Mouse (Mus musculus): ENCODE measurements around the gene Prrt4. TPM values are rescaled to one million over a fixed set of nuclear protein-coding genes. Genes with fewer than 3 reads are reported as not detected.

The Prrt4 gene
- polyA plus RNA-seq, 1 experiment from 2014 or later: 1.5 TPM

DNA sequence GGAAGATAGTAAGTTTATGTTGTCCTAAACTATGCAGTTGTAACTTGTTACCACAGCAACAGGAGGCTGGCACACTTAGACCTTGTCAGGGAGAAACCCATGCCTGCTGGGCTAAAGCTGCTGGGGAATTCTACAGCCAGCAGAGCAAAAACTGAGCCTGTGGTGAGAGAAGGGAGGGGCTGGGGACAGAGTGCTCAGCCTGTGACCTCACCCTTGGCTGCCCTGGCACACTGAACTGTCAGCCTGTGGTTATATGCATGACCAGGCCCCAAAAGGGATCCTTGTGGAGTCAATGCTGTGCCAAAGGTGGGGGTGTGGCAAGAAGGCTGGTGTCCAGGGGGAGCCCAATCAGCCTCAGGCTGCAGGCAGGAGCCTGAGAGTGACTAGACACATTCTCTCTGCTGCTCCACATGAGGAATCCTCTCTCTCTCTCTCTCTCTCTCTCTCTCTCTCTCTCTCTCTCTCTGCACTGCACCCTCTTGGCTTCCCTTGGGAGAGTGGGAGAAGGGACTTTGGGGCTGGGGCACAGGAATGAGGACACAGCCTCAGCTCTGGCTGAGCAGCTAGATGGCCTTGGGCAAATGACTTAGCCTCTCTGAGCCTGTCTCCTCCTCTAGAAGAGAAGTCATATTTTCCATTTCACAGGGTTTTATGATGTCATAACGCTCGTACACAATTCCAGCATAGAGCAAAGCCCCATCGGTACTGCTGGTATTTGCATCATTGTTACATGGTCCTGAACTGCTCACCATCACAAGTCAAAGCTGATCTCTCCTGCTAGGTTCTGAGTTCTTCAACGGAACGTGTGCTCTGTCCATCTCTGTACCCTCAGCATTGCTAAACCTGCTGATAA lies 16.7 kb upstream of the Prrt4 start:
- H3K4me2 ChIP-seq: no peak overlapping the region
- peaks cover 4% of the 10 kb centered on the region; the same call in 1 of the 2 replicates for H3K36me3 ChIP-seq (ENCODE audit: poor library complexity, severe bottlenecking)
- peaks cover 12% of the 10 kb centered on the region for H3K4me1 ChIP-seq
- no peak for ATAC-seq
- H3K9ac ChIP-seq: no peak overlapping the region
- H3K9me3 ChIP-seq (replicated peaks): no peaks in the 10 kb centered on the region
- WGBS: 76% methylated on average over 5 of the region's 5 CpGs
- H3K27ac ChIP-seq: no peak overlapping the region
- no peak overlapping the region for H3K4me3 ChIP-seq
- peaks cover 19% of the 10 kb centered on the region; the same call in 1 of the 2 replicates for H3K27me3 ChIP-seq

DNA sequence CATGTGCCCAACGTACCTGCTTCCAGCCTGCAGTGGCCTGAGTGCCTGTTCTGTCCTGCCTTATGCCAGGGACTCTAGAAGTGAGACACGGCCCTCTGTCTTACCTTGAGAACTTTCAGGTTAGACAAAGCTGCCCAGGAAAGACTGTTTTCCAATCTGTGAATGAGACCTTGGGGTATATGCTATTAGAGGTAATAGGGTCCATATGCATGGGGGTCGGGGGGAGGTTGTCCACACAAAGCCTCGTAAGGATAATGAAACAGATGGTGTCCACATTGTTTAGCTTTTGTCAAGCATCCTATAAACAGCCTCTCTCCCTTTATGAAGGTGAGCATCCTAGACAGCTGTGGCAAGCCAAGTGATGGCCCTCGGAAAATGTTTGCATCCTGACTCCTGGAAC lies 15.8 kb upstream of the Prrt4 start:
- Histone ChIP-seq H3K4me3 (no peak overlapping the region), H3K9ac (no peak overlapping the region), H3K27ac (no peak overlapping the region), H3K36me3 (ENCODE audit: poor library complexity, severe bottlenecking) (no peaks in the 10 kb centered on the region), H3K4me2 (no peak overlapping the region), H3K27me3 (peaks cover 19% of the 10 kb centered on the region; the same call in 1 of the 2 replicates), H3K9me3 (replicated peaks) (no peaks in the 10 kb centered on the region), H3K4me1 (peaks cover 12% of the 10 kb centered on the region)
- 82% methylated on average over 5 of the region's 5 CpGs for WGBS
- ATAC-seq: no peak

DNA sequence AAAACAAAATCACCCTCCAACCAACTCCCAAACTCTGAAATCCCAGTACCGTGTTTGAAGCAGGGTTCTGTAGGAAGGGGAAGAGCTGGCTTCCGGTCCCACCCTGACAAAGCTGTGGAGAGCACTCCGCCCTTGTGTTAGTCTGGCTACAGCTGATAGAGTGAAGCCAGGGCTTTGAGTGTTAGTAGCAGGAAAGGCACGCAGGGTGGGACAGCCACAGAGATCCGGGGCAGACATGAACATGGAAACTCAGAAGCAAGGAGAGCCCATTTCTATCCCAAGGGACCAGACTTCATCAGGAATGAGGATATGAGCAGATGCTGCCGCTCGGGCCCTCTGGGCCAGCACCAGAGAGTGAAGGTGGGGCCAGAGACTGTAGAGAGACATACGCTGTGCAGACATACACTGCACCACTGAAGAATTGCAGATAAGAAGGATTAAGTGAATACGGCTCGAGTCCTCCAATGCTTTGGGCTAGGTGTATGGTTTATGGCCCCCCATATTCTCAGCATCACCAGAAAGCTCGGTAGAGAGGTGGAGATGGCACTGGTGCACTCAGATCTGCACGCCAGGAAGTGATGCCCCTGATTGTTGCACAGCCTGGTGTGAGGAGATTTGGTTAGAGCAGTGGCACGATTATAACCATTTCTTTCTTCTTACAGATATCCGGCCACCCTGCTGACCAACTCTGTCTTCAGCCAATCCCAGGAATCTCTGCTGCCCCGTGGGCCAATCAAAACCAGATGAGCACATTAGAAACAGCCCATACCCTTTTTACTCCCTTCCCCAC lies 14.8 kb upstream of the Prrt4 start:
- no peak overlapping the region for H3K4me2 ChIP-seq
- H3K36me3 ChIP-seq (ENCODE audit: poor library complexity, severe bottlenecking): no peaks in the 10 kb centered on the region
- no peaks in the 10 kb centered on the region for H3K9me3 ChIP-seq (replicated peaks)
- ATAC-seq: no peak
- H3K4me3 ChIP-seq: no peak overlapping the region
- 83% methylated on average over 15 of the region's 15 CpGs for WGBS
- no peak overlapping the region for H3K9ac ChIP-seq
- H3K4me1 ChIP-seq: peaks cover 11% of the 10 kb centered on the region
- no peak overlapping the region for H3K27ac ChIP-seq
- H3K27me3 ChIP-seq: peaks cover 20% of the 10 kb centered on the region; the same call in 1 of the 2 replicates

DNA sequence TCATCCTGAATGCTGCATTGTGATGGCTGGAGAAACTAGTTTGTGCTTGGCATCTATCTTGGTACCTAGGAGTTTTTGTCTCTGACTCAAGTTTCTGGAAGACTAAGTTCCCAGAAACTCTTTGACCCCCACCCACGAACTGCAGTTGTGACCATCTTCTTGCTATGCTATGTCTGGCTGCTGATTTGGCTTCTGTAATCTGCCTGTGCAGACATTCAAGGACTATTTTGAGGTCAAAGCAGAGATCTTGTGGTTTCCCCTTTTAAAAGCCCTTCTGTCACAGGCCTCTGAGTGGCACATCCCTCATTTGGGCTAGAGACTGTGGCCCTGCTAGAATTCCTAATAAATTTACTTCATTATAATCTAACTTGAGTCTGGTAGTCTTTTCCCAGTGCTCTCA lies 8.6 kb upstream of the Prrt4 start:
- Histone ChIP-seq H3K27me3 (0 out of 2 replicates have a peak, but pooled peaks cover 5% of the 10 kb centered on the region), H3K4me1 (no peaks in the 10 kb centered on the region), H3K27ac (no peak overlapping the region), H3K9me3 (replicated peaks) (no peaks in the 10 kb centered on the region), H3K36me3 (ENCODE audit: poor library complexity, severe bottlenecking) (no peaks in the 10 kb centered on the region), H3K9ac (no peak overlapping the region), H3K4me2 (no peak overlapping the region), H3K4me3 (no peak overlapping the region)
- WGBS: 71% methylated on average over 1 of the region's 1 CpGs
- ATAC-seq: no peak

DNA sequence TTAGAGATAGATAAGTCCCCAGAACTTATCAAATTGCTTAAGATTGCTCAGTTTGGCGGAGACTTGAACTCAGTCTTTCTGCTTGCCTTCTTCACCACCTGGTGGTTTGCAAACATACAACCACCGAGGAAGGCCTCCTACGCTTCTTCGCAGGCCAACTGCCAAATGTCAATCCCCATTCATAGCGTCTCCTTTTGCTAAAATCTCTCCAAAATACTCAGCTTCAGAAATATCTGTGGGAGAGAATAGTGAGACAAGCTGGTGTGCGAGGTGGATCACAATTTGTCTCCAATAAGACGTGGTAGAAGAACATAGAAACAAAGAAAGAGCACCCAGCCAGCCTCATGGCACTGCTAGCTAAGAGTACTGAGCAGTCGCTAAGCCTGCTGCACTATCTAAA lies 459 bp upstream of the Prrt4 start:
- Histone ChIP-seq H3K27me3 (peaks cover 40% of the 10 kb centered on the region), H3K9me3 (replicated peaks) (no peaks in the 10 kb centered on the region), H3K36me3 (ENCODE audit: poor library complexity, severe bottlenecking) (no peaks in the 10 kb centered on the region), H3K9ac (peak overlapping the region; percentile 74; the same call in 1 of the 2 replicates), H3K27ac (peak overlapping the region; percentile 82), H3K4me3 (peak overlapping the region; percentile 61), H3K4me1 (peaks cover 11% of the 10 kb centered on the region), H3K4me2 (peak overlapping the region; percentile 84)
- no peak for ATAC-seq
- WGBS: 51% methylated on average over 8 of the region's 8 CpGs

DNA sequence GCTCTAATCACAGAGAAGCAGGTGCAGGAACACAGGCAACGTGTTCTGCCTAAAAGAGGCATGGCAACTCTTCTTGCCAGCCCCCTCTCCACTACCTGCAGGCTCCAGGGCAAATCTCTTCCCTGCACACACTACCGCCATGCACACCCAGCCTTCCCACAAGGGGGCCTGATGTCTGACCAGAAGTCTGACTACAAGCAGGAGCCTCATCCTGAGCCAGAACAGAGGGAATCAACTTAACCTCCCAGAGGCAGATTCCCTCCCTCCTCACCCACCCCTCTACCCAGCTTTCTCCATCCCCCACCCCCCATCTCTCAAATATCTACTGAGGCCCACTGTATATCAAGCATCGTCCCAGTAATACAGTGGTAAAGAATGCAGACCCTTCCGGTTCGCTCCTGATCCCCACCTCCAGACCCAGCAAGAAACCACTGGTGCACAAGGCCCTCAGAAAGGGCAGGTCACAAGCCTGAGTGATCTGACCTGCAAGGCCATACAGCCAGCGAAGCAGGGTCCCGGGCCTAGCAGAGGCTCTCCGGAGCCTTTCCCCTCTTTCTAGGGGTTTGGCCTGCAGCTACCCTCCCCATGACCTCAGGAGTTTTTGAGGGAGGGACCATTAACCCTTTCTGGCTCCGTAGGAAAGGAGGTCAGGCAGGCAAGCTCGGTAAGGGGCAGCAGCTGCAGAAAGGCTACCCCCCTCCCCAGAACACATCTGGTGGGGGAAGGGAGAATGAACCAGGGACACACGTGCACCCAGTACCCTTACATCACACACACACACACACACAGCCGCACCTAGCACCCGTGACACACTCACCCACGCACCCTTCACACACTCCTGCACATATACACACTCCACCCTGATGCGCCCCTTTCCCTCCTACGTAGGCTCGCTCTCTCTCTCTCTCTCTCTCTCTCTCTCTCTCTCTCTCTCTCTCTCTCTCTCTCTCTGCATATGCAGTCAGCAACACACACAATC lies 1.2 kb downstream of the Prrt4 start:
- Histone ChIP-seq H3K27ac (no peak overlapping the region; the same call in 1 of the 2 replicates), H3K27me3 (peaks cover 53% of the 10 kb centered on the region), H3K4me3 (peak overlapping the region; percentile 61), H3K9me3 (replicated peaks) (no peaks in the 10 kb centered on the region), H3K9ac (peak overlapping the region; percentile 74), H3K4me1 (peaks cover 11% of the 10 kb centered on the region), H3K36me3 (ENCODE audit: poor library complexity, severe bottlenecking) (no peaks in the 10 kb centered on the region), H3K4me2 (peak overlapping the region; percentile 84)
- 11% methylated on average over 16 of the region's 17 CpGs for WGBS
- peak; percentile 75 for ATAC-seq

DNA sequence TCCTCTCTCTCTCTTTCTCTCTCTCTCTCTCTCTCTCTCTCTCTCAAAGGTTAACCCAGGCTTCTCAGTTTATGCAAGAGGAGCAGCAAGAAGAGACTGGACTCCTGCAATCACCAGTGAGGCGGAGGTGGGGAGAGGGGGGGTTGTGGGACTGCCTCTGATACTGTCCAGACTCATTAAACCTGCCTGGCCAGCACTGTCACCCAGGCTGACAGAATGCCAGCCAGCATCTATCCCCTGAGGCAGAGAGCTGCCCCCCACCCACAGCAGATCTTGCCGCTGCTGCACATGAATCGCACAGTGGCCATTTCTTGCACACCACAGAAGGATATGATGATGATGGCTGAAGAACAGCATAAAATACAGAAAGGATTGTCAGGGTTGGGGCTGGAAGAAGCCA lies 4.3 kb downstream of the Prrt4 start:
- H3K9ac ChIP-seq: no peak overlapping the region
- peaks cover 26% of the 10 kb centered on the region for H3K4me1 ChIP-seq
- no peak overlapping the region for H3K4me3 ChIP-seq
- no peaks in the 10 kb centered on the region for H3K9me3 ChIP-seq (replicated peaks)
- no peak overlapping the region for H3K27ac ChIP-seq
- 89% methylated on average over 3 of the region's 3 CpGs for WGBS
- ATAC-seq: no peak
- no peaks in the 10 kb centered on the region for H3K36me3 ChIP-seq (ENCODE audit: poor library complexity, severe bottlenecking)
- peaks cover 71% of the 10 kb centered on the region for H3K27me3 ChIP-seq
- no peak overlapping the region for H3K4me2 ChIP-seq

DNA sequence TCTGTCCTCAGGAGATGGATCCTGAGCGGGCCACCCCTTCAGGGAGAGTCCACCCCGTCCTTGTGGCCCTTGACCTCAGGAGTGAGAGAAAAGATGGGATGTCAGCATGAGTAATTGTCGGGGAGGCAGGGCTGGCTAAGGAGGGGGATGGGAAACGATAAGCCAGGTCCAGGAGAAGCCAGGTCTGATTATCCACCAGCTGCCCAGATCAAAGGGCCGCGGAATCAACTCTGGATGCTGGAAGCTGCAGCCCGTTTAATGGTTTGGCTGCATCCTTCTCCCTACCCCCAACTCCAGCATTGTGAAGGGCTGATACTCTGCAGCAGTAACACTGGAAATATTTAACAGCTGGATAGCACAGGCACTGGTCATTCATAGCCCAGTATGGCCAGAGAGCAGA lies 5.0 kb downstream of the Prrt4 start:
- Histone ChIP-seq H3K9ac (no peak overlapping the region), H3K27me3 (peaks cover 78% of the 10 kb centered on the region), H3K4me1 (peaks cover 28% of the 10 kb centered on the region), H3K9me3 (replicated peaks) (no peaks in the 10 kb centered on the region), H3K36me3 (ENCODE audit: poor library complexity, severe bottlenecking) (no peaks in the 10 kb centered on the region), H3K27ac (no peak overlapping the region), H3K4me3 (no peak overlapping the region), H3K4me2 (no peak overlapping the region)
- WGBS: 30% methylated on average over 7 of the region's 7 CpGs
- ATAC-seq: no peak

DNA sequence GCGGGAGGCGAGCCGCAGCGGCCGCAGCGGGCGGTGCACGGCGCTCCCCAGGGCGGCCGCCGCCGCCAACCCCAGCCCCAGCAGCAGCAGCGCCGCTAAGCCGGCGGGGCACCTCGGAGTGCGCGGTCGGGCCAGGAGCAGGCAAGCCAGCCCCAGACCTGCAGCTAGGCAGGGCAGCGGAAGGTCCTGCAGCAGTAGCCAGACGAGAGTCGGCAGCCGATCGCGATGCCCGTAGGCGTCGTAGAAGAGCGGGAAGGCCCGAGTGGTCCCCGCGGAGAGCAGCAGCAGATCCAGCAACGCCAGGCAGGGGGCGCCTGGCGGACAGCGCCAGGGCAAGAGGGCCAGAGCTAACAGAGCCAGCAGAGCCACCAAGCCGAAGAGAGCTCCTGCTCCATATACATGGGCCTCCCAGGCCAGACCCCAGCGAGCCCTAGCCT lies 8.4 kb downstream of the Prrt4 start:
- peak overlapping the region; percentile 94 for H3K4me2 ChIP-seq
- peak overlapping the region; percentile 73 for H3K9ac ChIP-seq
- ATAC-seq: peak; percentile 77
- no peaks in the 10 kb centered on the region for H3K36me3 ChIP-seq (ENCODE audit: poor library complexity, severe bottlenecking)
- peaks cover 20% of the 10 kb centered on the region for H3K4me1 ChIP-seq
- no peak overlapping the region for H3K27ac ChIP-seq
- H3K4me3 ChIP-seq: peak overlapping the region; percentile 58
- peaks cover 83% of the 10 kb centered on the region for H3K27me3 ChIP-seq
- H3K9me3 ChIP-seq (replicated peaks): no peaks in the 10 kb centered on the region
- under 1% methylated on average over 38 of the region's 40 CpGs for WGBS

DNA sequence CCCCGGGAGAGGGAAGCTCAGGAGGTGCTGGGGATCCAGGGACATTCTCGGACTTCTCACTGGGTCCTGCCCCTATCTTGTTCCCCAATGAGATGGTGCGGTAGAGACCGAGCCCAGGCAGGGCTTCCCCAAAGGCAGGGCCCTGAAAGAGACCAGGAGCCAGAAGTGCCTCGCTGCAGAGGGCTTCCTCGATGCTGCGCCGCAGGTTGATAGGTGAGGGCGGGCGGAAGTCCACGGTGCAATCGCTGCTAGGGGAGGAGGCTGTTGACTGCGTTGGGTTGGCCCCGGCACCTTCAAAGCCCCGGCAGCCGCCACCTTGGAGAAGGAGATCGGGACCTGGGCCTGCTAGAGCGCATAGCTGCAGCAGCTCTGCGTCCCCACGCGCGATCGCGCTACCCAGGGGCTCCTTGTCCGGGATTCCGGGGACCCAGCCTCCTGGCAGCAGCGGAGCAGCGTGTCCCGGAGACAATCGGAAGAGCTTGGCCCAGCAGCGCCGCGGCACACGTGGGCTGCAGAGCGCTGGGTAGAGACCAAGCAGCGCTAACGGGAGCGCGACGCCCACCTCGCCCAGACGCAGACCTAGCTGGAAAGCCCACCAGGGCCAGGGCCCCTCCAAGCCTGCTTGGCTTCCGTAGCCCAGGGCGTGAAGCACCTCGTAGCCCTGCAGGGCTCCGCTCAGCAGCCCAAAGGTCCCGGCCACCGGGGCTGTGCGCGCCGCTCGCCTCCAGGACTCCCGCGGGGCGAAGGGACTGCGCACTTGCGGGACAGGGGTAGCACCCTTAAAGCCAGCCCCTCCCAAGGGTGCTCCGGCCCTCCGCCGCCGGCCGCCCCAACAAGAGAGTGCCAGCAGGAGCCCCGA lies 9.1 kb downstream of the Prrt4 start:
- Histone ChIP-seq H3K4me2 (peak overlapping the region; percentile 94), H3K9ac (peak overlapping the region; percentile 73), H3K4me1 (peaks cover 20% of the 10 kb centered on the region), H3K4me3 (peak overlapping the region; percentile 58), H3K9me3 (replicated peaks) (no peaks in the 10 kb centered on the region), H3K27ac (no peak overlapping the region), H3K27me3 (peaks cover 79% of the 10 kb centered on the region), H3K36me3 (ENCODE audit: poor library complexity, severe bottlenecking) (no peaks in the 10 kb centered on the region)
- under 1% methylated on average over 63 of the region's 63 CpGs for WGBS
- peak; percentile 70 for ATAC-seq

DNA sequence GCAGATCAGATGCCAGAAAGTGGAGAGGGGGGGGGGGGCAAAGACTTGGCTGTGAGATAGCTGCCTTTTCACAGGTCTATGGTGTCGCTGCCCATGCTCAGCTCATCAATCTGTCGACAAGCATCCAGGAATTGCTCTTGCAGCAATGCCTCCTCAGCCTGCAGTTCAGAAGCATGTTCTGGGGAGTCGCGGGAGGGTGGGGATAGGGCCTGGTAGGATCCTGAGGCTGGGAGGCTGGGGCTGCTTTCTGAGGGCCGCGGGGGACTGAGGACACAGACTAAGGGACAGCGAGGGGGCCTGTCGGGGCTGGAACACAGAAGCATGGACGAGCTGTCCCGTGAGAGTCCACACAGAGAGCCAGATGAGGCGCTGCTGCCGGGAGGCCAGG lies 9.7 kb downstream of the Prrt4 start:
- 12% methylated on average over 12 of the region's 12 CpGs for WGBS

More for the DNA sequence above, 9.7 kb downstream of the Prrt4 start:
- peak overlapping the region; percentile 58 for H3K4me3 ChIP-seq
- H3K27ac ChIP-seq: no peak overlapping the region
- peaks cover 20% of the 10 kb centered on the region for H3K4me1 ChIP-seq
- peak overlapping the region; percentile 94 for H3K4me2 ChIP-seq
- ATAC-seq: 0 out of 2 replicates have a peak, but pooled peaks have one; percentile 3
- peak overlapping the region; percentile 73 for H3K9ac ChIP-seq
- H3K36me3 ChIP-seq (ENCODE audit: poor library complexity, severe bottlenecking): no peaks in the 10 kb centered on the region
- peaks cover 77% of the 10 kb centered on the region for H3K27me3 ChIP-seq
- no peaks in the 10 kb centered on the region for H3K9me3 ChIP-seq (replicated peaks)
